Mouse (Mus musculus) CH12.LX (cell line): Measurements from ENCODE around the gene Rhbdl1.

Experiments
- CTCF ChIP-seq, 2 experiments: IDR thresholded peaks in 1 of 2; conservative IDR thresholded peaks in 1 of 2; 2 replicates each; pipeline ENCODE4 v1.5.1; 2011 to 2012; ENCODE audit warnings: low read depth in 2 of 2, low read length in 2 of 2, improper control_type of control experiment in 1 of 2, inconsistent platforms in 1 of 2, mild to moderate bottlenecking in 1 of 2, moderate library complexity in 1 of 2
- EP300 ChIP-seq: IDR thresholded peaks from 2 replicates; pipeline ENCODE4 v1.6.1; 2011; ENCODE audit warnings: low read length, improper control_type of control experiment
- MYC ChIP-seq: IDR thresholded peaks from 2 replicates; pipeline ENCODE4 v1.6.1; 2011; ENCODE audit warnings: low read depth, mild to moderate bottlenecking, improper control_type of control experiment, low read length
- NELFE ChIP-seq: IDR thresholded peaks from 2 replicates; pipeline ENCODE4 v1.6.1; 2011; ENCODE audit warnings: low read depth, low read length, improper control_type of control experiment
- POLR2A ChIP-seq: IDR thresholded peaks from 2 replicates; pipeline ENCODE4 v1.6.1; 2011; ENCODE audit warnings: low read depth, mild to moderate bottlenecking, improper control_type of control experiment, low read length
- RAD21 ChIP-seq: IDR thresholded peaks from 2 replicates; pipeline ENCODE4 v1.6.1; 2011; ENCODE audit warnings: low read depth, mild to moderate bottlenecking, low read length, improper control_type of control experiment, moderate library complexity
- RCOR1 ChIP-seq: conservative IDR thresholded peaks from 2 replicates; pipeline ENCODE4 v1.6.1; 2012; ENCODE audit warnings: low read depth, mild to moderate bottlenecking, inconsistent platforms, low read length, improper control_type of control experiment
- SIN3A ChIP-seq: IDR thresholded peaks from 2 replicates; pipeline ENCODE4 v1.6.1; 2012; ENCODE audit warnings: low read length, improper control_type of control experiment, inconsistent platforms
- TCF12 ChIP-seq: IDR thresholded peaks from 2 replicates; pipeline ENCODE4 v1.6.1; 2014; ENCODE audit warnings: low read depth, mild to moderate bottlenecking, inconsistent platforms, low read length, improper control_type of control experiment
- UBTF ChIP-seq: IDR thresholded peaks from 2 replicates; pipeline ENCODE4 v1.6.1; 2012; ENCODE audit warnings: low read depth, mild to moderate bottlenecking, inconsistent platforms, low read length, improper control_type of control experiment, moderate library complexity
- ZC3H11A ChIP-seq: IDR thresholded peaks from 2 replicates; pipeline ENCODE4 v1.6.1; 2012; ENCODE audit warnings: low read depth, mild to moderate bottlenecking, inconsistent platforms, low read length, improper control_type of control experiment

DNA sequence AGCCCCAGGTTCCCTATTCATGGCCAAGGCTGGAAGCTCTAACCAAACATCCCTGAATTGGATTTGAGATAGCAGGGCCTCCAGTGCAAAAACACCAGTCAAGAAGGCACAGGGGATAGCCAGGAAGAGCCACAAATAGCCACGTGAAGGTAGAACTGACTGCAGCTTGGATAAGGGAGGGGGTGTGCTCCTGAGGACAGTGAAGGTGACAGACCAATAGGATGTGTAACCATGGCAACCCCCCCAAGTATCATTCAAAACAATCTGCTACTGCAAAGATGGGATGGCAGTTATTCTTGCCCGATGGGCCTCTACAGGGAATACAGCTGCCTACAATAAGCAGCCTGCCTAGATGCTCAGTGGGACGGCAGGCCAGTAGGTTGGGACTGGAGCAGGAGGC lies 438 bp upstream of the Rhbdl1 start:
- TF ChIP-seq EP300 (no peak), SIN3A (no peak), MYC (no peak), TCF12 (no peak), POLR2A (no peak), CTCF (conservative IDR thresholded peaks at IDR 0.05 in 1 of 2, IDR thresholded peaks at IDR 0.05 in 1 of 2; ENCODE audit: low read depth in 2 of 2, low read length in 2 of 2) (no peak), RAD21 (no peak), UBTF (no peak), ZC3H11A (no peak), NELFE (no peak), RCOR1 (no peak)
